Mouse (Mus musculus): ENCODE data around the gene Epyc. TPM values are rescaled to one million over a fixed set of nuclear protein-coding genes. Genes with fewer than 3 reads are reported as not detected.

The Epyc gene
- not detected for polyA plus RNA-seq (2017; shearing (Covaris generic))

GRCm38 (mm10) chr10:97643768-97644167 lies at the start of gene Epyc:
TSS of gene Epyc (plus strand) at chr10:97644068.

GRCm38 (mm10) chr10:97606579-97606978 lies 37.3 kb upstream of the Epyc start, which contains the start of gene Kera:
TSS of gene Kera (plus strand) at chr10:97606879.

GRCm38 (mm10) chr10:97692913-97693312 lies 49.0 kb downstream of the Epyc start, which contains the start of gene Ccer1:
TSS of gene Ccer1 (plus strand) at chr10:97693059.

GRCm38 (mm10) chr10:97726655-97727054 lies 82.8 kb downstream of the Epyc start, which contains the start of gene C030005K15Rik:
TSS of gene C030005K15Rik (minus strand) at chr10:97726755.

Other genes with a start within 250 kb of the Epyc start
- gene Dcn, start 164.5 kb upstream of the Epyc start, polyA plus RNA-seq (2017; shearing (Covaris generic)), result under 1 TPM in 1 of 2 experiments, not detected in 1; 0.58 TPM
- under 1 TPM in 1 of 2 experiments, not detected in 1; 0.07 TPM for gene Lum, start 78.9 kb upstream of the Epyc start, polyA plus RNA-seq (2017; shearing (Covaris generic))
- not detected for gene Kera, start 37.2 kb upstream of the Epyc start, polyA plus RNA-seq (2017; shearing (Covaris generic))
- not detected for gene Ccer1, start 49.0 kb downstream of the Epyc start, polyA plus RNA-seq (2017; shearing (Covaris generic))
- gene C030005K15Rik, start 82.7 kb downstream of the Epyc start, polyA plus RNA-seq (2017; shearing (Covaris generic)), result not detected